11 mouse cellular contexts compared by ENCODE assay signal in the genomic region with DNA sequence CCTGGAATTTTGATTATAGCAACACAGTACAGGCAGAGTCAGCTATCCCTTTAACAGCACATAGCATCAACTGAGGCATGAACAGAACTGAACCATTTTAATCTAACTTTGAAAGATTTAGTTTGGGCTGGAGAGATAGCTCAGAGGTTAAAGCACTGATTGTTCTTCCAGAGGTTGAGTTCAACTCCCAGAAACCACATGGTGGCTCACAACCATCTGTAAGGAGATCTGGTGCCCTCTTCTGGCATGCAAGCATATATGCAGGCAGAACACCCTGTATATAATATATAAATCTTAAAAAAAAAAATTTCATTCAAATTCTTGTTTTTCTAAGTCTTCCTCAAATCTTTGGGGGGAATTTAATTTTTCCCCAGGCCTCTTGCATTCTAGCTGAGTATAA. TPM values are rescaled to one million over a fixed set of nuclear protein-coding genes. Genes with fewer than 3 reads are reported as not detected.
DNase-seq lines count a peak whose midpoint lies in the region; ATAC-seq and TF ChIP-seq lines count a peak whose summit lies in the region.
"Had no signal": no experiment of that assay in that cellular context is flagged by ENCODE, and none has a peak within 500 bp of the region (broad histone marks: within the 10 kb centered on the region; RNA-seq: fewer than 3 reads in every experiment).

No protein-coding gene starts in this region.

- H3K4me3 ChIP-seq in kidney, postnatal 0 days (replicated peaks; ENCODE audit: low read depth, low read length), result no peak overlapping the region
- H3K4me3 ChIP-seq: heart, embryonic 15.5 days had no signal

- H3K27me3 ChIP-seq in kidney, postnatal 0 days (ENCODE audit: insufficient read depth, low read length), result no peaks in the 10 kb centered on the region
- H3K27me3 ChIP-seq: heart, embryonic 15.5 days had no signal

- TF ChIP-seq CTCF in kidney, postnatal 0 days (IDR thresholded peaks at IDR 0.05; ENCODE audit: low read depth), result peak; percentile 77

- H3K9ac ChIP-seq in kidney, postnatal 0 days (ENCODE audit: low read depth, low read length), result no peak overlapping the region
- H3K9ac ChIP-seq: heart, embryonic 15.5 days had no signal

- no peak for ATAC-seq in kidney, postnatal 0 days (replicated peaks; ENCODE audit: low FRiP score, low read depth)
- peak; percentile 62 for ATAC-seq in activated CD4-positive, CD25-positive, alpha-beta regulatory T cell, adult 4 months

- no peaks in the 10 kb centered on the region for H3K4me1 ChIP-seq in kidney, postnatal 0 days (replicated peaks; ENCODE audit: insufficient read depth, low read length)
- H3K4me1 ChIP-seq: heart, embryonic 15.5 days had no signal

- no peaks in the 10 kb centered on the region for H3K9me3 ChIP-seq in kidney, postnatal 0 days (replicated peaks; ENCODE audit: low read length)
- H3K9me3 ChIP-seq: heart, embryonic 15.5 days had no signal

- no peak overlapping the region for H3K4me2 ChIP-seq in kidney, postnatal 0 days (ENCODE audit: low read length)
- H3K4me2 ChIP-seq: heart, embryonic 15.5 days had no signal

- no peak overlapping the region for H3K27ac ChIP-seq in kidney, postnatal 0 days
- H3K27ac ChIP-seq: heart, embryonic 15.5 days had no signal

- peaks cover 51% of the 10 kb centered on the region for H3K36me3 ChIP-seq in kidney, postnatal 0 days (ENCODE audit: insufficient read depth, low read length)

- peak; percentile 47 for DNase-seq in kidney, postnatal 0 days (ENCODE audit: low spot score)
- DNase-seq in kidney, postnatal 14 days, result no peak
- DNase-seq in thymus, postnatal 4 days, result peak; percentile 35
- no peak for DNase-seq in thymus, postnatal 36 days
- DNase-seq in frontal cortex, postnatal 36 days (ENCODE audit: low spot score in 2 of 2), result no peak
- DNase-seq in ovary, postnatal 14 days (ENCODE audit: low spot score), result no peak
- DNase-seq: kidney, adult 18-20 months; right cerebral cortex, postnatal 4 days; thymus, adult 18-20 months had no signal

RNA-seq across cellular contexts. Expression of a gene that starts 9.7 kb away (rescaled TPM):
- 309 and 315 TPM in 2 replicates for polyA plus RNA-seq in kidney, postnatal 0 days (2015; fragmentation: Nextera tagmentation; extraction: Ambion mirVana)
- polyA plus RNA-seq in activated CD4-positive, CD25-positive, alpha-beta regulatory T cell, adult 4 months (2017; shearing (Covaris generic)), result 100 to 1,000 TPM in 1 of 2 experiments, 10 to 100 TPM in 1; 59.0 to 102 TPM

RNA-seq across cellular contexts. Expression of a gene that starts 34.9 kb away (rescaled TPM):
- polyA plus RNA-seq in kidney, postnatal 0 days (2015; fragmentation: Nextera tagmentation; extraction: Ambion mirVana), result 28.6 and 31.4 TPM in 2 replicates
- 10 to 100 TPM; 16.6 to 19.5 TPM for polyA plus RNA-seq in activated CD4-positive, CD25-positive, alpha-beta regulatory T cell, adult 4 months (2017; shearing (Covaris generic))

Comparison
In these comparisons a context has a peak if more than half of its experiments do, and no peak if none do; other contexts are left out.
1. DNase-seq: peak in kidney, postnatal 0 days (single experiment) and thymus, postnatal 4 days (single experiment); none in kidney, postnatal 14 days (single experiment), thymus, postnatal 36 days (0 of 2), frontal cortex, postnatal 36 days (0 of 2) and ovary, postnatal 14 days (single experiment).